Mouse (Mus musculus): ENCODE results near the gene Gm20388. TPM values are rescaled to one million over a fixed set of nuclear protein-coding genes. Genes with fewer than 3 reads are reported as not detected.
A peak's percentile ranks its signal among the peaks of the same experiment; 100 is the strongest.

Gene Gm20388
- polyA plus RNA-seq, 1 experiment from 2014 or later: 1.7 TPM

- no peaks in the 10 kb centered on the region for H3K27me3 ChIP-seq (ENCODE audit: insufficient read depth, poor library complexity, severe bottlenecking)
Measured at GRCm38 (mm10) chr8:119946326-119946865, 35.8 kb downstream of the Gm20388 start.

GRCm38 (mm10) chr8:119947653-119948052, 37.0 kb downstream of the Gm20388 start:
- Histone ChIP-seq H3K4me3 (no peak overlapping the region), H3K27ac (no peak overlapping the region), H3K27me3 (ENCODE audit: insufficient read depth, poor library complexity, severe bottlenecking) (no peaks in the 10 kb centered on the region), H3K9me3 (no peaks in the 10 kb centered on the region), H3K4me1 (replicated peaks) (peaks cover 13% of the 10 kb centered on the region), H3K36me3 (peaks cover 100% of the 10 kb centered on the region)
- WGBS: 93% methylated on average over 19 of the region's 19 CpGs
- DNase-seq (ENCODE audit: low spot score): no peak

More at GRCm38 (mm10) chr8:119946326-119946865, 35.8 kb downstream of the Gm20388 start:
- Histone ChIP-seq H3K36me3 (peaks cover 100% of the 10 kb centered on the region), H3K9me3 (no peaks in the 10 kb centered on the region), H3K27ac (no peak overlapping the region), H3K4me3 (no peak overlapping the region), H3K4me1 (replicated peaks) (peaks cover 13% of the 10 kb centered on the region)
- DNase-seq (ENCODE audit: low spot score): no peak
- WGBS: 85% methylated on average over 8 of the region's 8 CpGs

- 85% methylated on average over 15 of the region's 15 CpGs for WGBS
- Histone ChIP-seq H3K36me3 (peaks cover 100% of the 10 kb centered on the region), H3K27me3 (ENCODE audit: insufficient read depth, poor library complexity, severe bottlenecking) (no peaks in the 10 kb centered on the region)
Measured at GRCm38 (mm10) chr8:119948340-119948739, 37.7 kb downstream of the Gm20388 start.

GRCm38 (mm10) chr8:119952282-119952681, 41.6 kb downstream of the Gm20388 start:
- DNase-seq (ENCODE audit: low spot score): no peak
- Histone ChIP-seq H3K27ac (no peak overlapping the region), H3K4me3 (no peak overlapping the region), H3K27me3 (ENCODE audit: insufficient read depth, poor library complexity, severe bottlenecking) (no peaks in the 10 kb centered on the region), H3K4me1 (replicated peaks) (peaks cover 13% of the 10 kb centered on the region), H3K36me3 (peaks cover 100% of the 10 kb centered on the region), H3K9me3 (no peaks in the 10 kb centered on the region)
- WGBS: 84% methylated on average over 7 of the region's 7 CpGs

More at GRCm38 (mm10) chr8:119948340-119948739, 37.7 kb downstream of the Gm20388 start:
- H3K4me1 ChIP-seq (replicated peaks): peaks cover 13% of the 10 kb centered on the region
- no peak overlapping the region for H3K27ac ChIP-seq
- DNase-seq (ENCODE audit: low spot score): no peak
- no peak overlapping the region for H3K4me3 ChIP-seq
- no peaks in the 10 kb centered on the region for H3K9me3 ChIP-seq

GRCm38 (mm10) chr8:119952747-119953146, 42.1 kb downstream of the Gm20388 start:
- Histone ChIP-seq H3K4me3 (no peak overlapping the region), H3K9me3 (no peaks in the 10 kb centered on the region), H3K36me3 (peaks cover 100% of the 10 kb centered on the region), H3K27ac (no peak overlapping the region), H3K27me3 (ENCODE audit: insufficient read depth, poor library complexity, severe bottlenecking) (no peaks in the 10 kb centered on the region), H3K4me1 (replicated peaks) (peaks cover 11% of the 10 kb centered on the region)
- WGBS: 81% methylated on average over 5 of the region's 5 CpGs
- no peak for DNase-seq (ENCODE audit: low spot score)

GRCm38 (mm10) chr8:119955333-119955732, 44.7 kb downstream of the Gm20388 start:
- H3K36me3 ChIP-seq: peaks cover 84% of the 10 kb centered on the region
- no peaks in the 10 kb centered on the region for H3K27me3 ChIP-seq (ENCODE audit: insufficient read depth, poor library complexity, severe bottlenecking)

GRCm38 (mm10) chr8:119958076-119958475, 47.4 kb downstream of the Gm20388 start:
- H3K4me1 ChIP-seq (replicated peaks): peaks cover 7% of the 10 kb centered on the region
- DNase-seq (ENCODE audit: low spot score): no peak
- H3K36me3 ChIP-seq: peaks cover 56% of the 10 kb centered on the region
- WGBS: 94% methylated on average over 10 of the region's 10 CpGs
- no peaks in the 10 kb centered on the region for H3K9me3 ChIP-seq
- H3K27ac ChIP-seq: no peak overlapping the region
- H3K4me3 ChIP-seq: no peak overlapping the region
- no peaks in the 10 kb centered on the region for H3K27me3 ChIP-seq (ENCODE audit: insufficient read depth, poor library complexity, severe bottlenecking)

More at GRCm38 (mm10) chr8:119955333-119955732, 44.7 kb downstream of the Gm20388 start:
- H3K27ac ChIP-seq: no peak overlapping the region
- peaks cover under 1% of the 10 kb centered on the region; the same call in 1 of the 2 replicates for H3K4me1 ChIP-seq (replicated peaks)
- no peak for DNase-seq (ENCODE audit: low spot score)
- H3K4me3 ChIP-seq: no peak overlapping the region
- no peaks in the 10 kb centered on the region for H3K9me3 ChIP-seq
- 95% methylated on average over 8 of the region's 8 CpGs for WGBS

GRCm38 (mm10) chr8:119960531-119961104, 50.0 kb downstream of the Gm20388 start:
- Histone ChIP-seq H3K27ac (peak overlapping the region; percentile 29; the same call in 1 of the 2 replicates), H3K27me3 (ENCODE audit: insufficient read depth, poor library complexity, severe bottlenecking) (no peaks in the 10 kb centered on the region), H3K9me3 (no peaks in the 10 kb centered on the region), H3K36me3 (peaks cover 31% of the 10 kb centered on the region), H3K4me3 (no peak overlapping the region), H3K4me1 (replicated peaks) (peaks cover 7% of the 10 kb centered on the region)
- no peak for DNase-seq (ENCODE audit: low spot score)
- 56% methylated on average over 5 of the region's 5 CpGs for WGBS

GRCm38 (mm10) chr8:119964859-119965258, 54.2 kb downstream of the Gm20388 start:
- Histone ChIP-seq H3K4me3 (no peak overlapping the region), H3K9me3 (peaks cover 9% of the 10 kb centered on the region), H3K27ac (no peak overlapping the region), H3K36me3 (peaks cover 5% of the 10 kb centered on the region; the same call in 1 of the 2 replicates), H3K27me3 (ENCODE audit: insufficient read depth, poor library complexity, severe bottlenecking) (no peaks in the 10 kb centered on the region), H3K4me1 (replicated peaks) (peaks cover 7% of the 10 kb centered on the region)
- WGBS: 89% methylated on average over 4 of the region's 4 CpGs
- no peak for DNase-seq (ENCODE audit: low spot score)

GRCm38 (mm10) chr8:119967435-119967834, 56.8 kb downstream of the Gm20388 start:
- Histone ChIP-seq H3K9me3 (peaks cover 9% of the 10 kb centered on the region), H3K36me3 (peaks cover 5% of the 10 kb centered on the region; the same call in 1 of the 2 replicates), H3K4me3 (no peak overlapping the region), H3K27ac (no peak overlapping the region), H3K4me1 (replicated peaks) (peaks cover 11% of the 10 kb centered on the region), H3K27me3 (ENCODE audit: insufficient read depth, poor library complexity, severe bottlenecking) (no peaks in the 10 kb centered on the region)
- DNase-seq (ENCODE audit: low spot score): no peak
- WGBS: 85% methylated on average over 9 of the region's 9 CpGs

GRCm38 (mm10) chr8:119970169-119970568, 59.5 kb downstream of the Gm20388 start:
- no peak for DNase-seq (ENCODE audit: low spot score)
- H3K4me1 ChIP-seq (replicated peaks): peaks cover 15% of the 10 kb centered on the region
- H3K36me3 ChIP-seq: peaks cover 5% of the 10 kb centered on the region; the same call in 1 of the 2 replicates
- no peak overlapping the region for H3K4me3 ChIP-seq
- WGBS: 79% methylated on average over 9 of the region's 9 CpGs
- H3K9me3 ChIP-seq: peaks cover 9% of the 10 kb centered on the region
- no peaks in the 10 kb centered on the region for H3K27me3 ChIP-seq (ENCODE audit: insufficient read depth, poor library complexity, severe bottlenecking)
- no peak overlapping the region for H3K27ac ChIP-seq

GRCm38 (mm10) chr8:119972558-119972957, 61.9 kb downstream of the Gm20388 start:
- peaks cover 1% of the 10 kb centered on the region; the same call in 1 of the 2 replicates for H3K36me3 ChIP-seq
- peaks cover 15% of the 10 kb centered on the region for H3K4me1 ChIP-seq (replicated peaks)
- DNase-seq (ENCODE audit: low spot score): no peak
- H3K27ac ChIP-seq: 0 out of 2 replicates have a peak overlapping the region, but pooled peaks have one; percentile 3
- H3K27me3 ChIP-seq (ENCODE audit: insufficient read depth, poor library complexity, severe bottlenecking): no peaks in the 10 kb centered on the region
- 80% methylated on average over 12 of the region's 12 CpGs for WGBS
- peaks cover 5% of the 10 kb centered on the region for H3K9me3 ChIP-seq
- H3K4me3 ChIP-seq: no peak overlapping the region

GRCm38 (mm10) chr8:119978770-119979381, 68.2 kb downstream of the Gm20388 start:
- Histone ChIP-seq H3K36me3 (no peaks in the 10 kb centered on the region), H3K4me1 (replicated peaks) (peaks cover 8% of the 10 kb centered on the region), H3K4me3 (no peak overlapping the region), H3K9me3 (no peaks in the 10 kb centered on the region), H3K27ac (0 out of 2 replicates have a peak overlapping the region, but pooled peaks have one; percentile 5), H3K27me3 (ENCODE audit: insufficient read depth, poor library complexity, severe bottlenecking) (no peaks in the 10 kb centered on the region)
- no peak for DNase-seq (ENCODE audit: low spot score)
- 63% methylated on average over 11 of the region's 11 CpGs for WGBS

All from hindbrain, embryonic 10.5 days (tissue).